Mouse (Mus musculus) neutrophil, adult 65 days (primary cell): ENCODE measurements around the gene Snx5. TPM values are rescaled to one million over a fixed set of nuclear protein-coding genes. Genes with fewer than 3 reads are reported as not detected.

ENCODE experiments used
- total RNA-seq: library from RNA; stranded (reverse); gene quantifications from 2 replicates; pipeline ENCODE4 v1.2.4, GENCODE M21; 2023

Gene Snx5
- 81.9 and 88.9 TPM in 2 replicates for total RNA-seq

DNA sequence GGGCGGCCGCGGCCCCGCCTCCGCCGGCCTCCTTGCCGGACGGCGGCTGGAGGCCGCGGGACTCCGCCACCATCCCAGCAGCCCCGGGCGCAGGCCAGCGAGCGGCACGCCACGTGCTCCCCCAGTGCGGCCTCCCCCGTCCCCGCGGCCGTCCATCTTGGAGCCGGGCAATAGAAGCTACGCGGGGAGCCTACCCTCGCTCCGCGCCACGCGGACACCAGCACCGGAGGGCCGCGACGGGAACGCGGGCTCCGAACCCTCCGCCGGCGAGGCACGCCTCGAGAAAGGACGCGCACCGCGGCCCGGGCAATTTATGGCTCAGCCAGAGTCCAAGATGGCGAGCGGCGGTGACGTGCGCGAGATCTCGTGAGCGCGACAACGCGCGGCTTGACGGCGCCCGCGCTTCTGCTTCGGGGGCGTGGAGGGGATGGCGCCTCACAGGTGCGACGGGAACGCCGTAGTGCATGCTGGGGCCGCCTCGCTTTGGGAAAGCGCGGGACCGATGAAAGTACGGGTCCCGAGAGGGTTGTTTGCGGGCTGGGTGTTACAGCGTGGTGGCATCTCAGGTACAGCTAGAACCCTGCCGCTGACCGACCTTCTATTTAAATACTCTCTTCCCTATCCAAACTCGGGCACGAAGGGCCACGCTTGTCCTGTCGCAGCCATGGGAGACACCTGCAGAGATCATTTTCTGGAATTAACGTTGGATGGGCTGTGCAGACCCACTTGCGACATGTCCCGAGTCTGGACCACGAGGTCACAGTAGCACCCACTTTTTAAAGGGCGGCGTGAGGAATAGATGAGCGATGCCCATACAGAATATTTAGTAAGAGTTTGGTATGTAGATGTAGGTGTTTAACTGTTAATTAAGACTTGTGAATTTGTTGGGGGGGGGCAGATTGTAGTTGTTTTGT is at the start of gene Snx5, which contains the start of gene Mgme1:
Gene Snx5, minus strand, starts transcription at position 400 of the 914 bp plus-strand sequence.
Gene Mgme1, plus strand, starts transcription at position 157 of the 914 bp plus-strand sequence.

Other genes with a start within 250 kb of the Snx5 start
- not detected in 2 replicates for gene Banf2, start 237.8 kb downstream of the Snx5 start, total RNA-seq
- 3.4 and 3.8 TPM in 2 replicates for gene Mgme1, start 243 bp downstream of the Snx5 start, total RNA-seq
- gene Ovol2, start 61.2 kb upstream of the Snx5 start, total RNA-seq: not detected in 2 replicates
- gene Kat14, start 98.1 kb upstream of the Snx5 start, total RNA-seq: 13.1 and 19.7 TPM in 2 replicates
- 2.9 and 4.8 TPM in 2 replicates for gene Pet117, start 98.1 kb upstream of the Snx5 start, total RNA-seq